Mouse (Mus musculus) liver (tissue): Measurements from ENCODE around the gene Rap1gap.

Source experiments
- DNase-seq: peaks from one replicate; pipeline ENCODE4 v3.0.0-alpha.2; 2020; ENCODE audit warnings: mixed read lengths

Rap1gap gene

DNA sequence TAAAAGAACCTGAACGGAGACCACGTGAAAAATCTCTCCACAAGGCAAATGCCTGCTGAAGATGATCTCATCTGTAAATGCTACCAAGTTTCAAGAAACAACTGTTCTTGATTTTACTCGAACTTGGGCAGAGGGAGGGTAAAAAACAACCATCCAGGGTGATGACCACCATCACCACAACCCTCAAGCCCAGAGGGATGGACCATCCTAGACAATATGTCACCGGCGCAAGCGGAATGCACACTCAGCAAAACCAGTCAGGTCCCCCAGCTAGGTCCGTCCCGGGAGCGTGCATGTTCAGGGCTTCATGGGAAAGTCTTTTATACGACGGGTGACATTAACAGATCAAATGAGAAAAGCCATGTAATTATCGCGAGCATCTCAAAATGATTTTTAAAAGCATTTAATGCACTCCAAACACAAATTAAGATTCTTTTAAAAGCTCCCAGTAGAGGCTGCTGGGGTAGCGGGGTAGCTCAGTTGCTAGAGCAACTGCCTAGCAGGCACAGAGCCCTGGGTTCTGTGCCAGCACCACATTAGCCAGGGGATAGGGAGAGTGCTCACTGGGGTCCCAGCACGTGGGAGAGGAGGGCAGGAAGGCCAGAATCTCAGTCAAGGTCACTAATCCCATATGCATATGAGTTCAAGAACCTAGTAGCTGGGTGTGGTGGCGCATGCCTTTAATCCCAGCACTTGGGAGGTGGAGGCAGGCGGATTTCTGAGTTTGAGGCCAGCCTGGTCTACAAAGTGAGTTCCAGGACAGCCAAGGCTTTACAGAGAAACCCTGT lies 114.1 kb downstream of the Rap1gap start:
- DNase-seq, result no peak
